Mouse (Mus musculus): ENCODE measurements at regions not wholly inside any gene's neighbourhood (a gene's known extent, or its start where the extent isn't known, plus 50 kb on each side); places are given as distances from the start of the nearest gene placed in this dataset.

DNA sequence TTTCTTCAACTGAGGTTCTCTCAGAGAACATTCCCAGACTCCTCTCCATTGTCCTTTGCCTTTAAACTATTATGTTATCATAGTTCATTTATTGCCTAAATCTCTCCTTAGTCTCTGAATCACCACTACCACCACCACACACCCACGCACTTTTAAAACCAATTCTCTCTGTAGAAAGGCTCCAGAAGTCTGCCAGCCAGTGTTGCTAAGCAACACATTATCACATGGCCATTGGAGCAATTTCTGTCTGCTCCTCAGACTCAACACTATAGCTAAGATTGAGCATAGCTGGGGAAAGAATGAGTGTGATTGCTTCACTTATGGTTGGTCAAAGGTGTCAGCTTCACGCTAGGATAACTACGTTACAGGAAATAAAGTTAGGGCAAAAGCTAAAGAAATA lies 59.3 kb downstream of the Trap1a start:
- Histone ChIP-seq H3K27ac (replicated peaks; ENCODE audit: low read depth, low read length) (no peak overlapping the region), H3K4me1 (ENCODE audit: control insufficient read depth, insufficient read depth, low read length) (no peaks in the 10 kb centered on the region), H3K4me3 (replicated peaks; ENCODE audit: low read depth, low read length) (no peak overlapping the region), H3K36me3 (ENCODE audit: control insufficient read depth, insufficient read depth, low read length) (no peaks in the 10 kb centered on the region), H3K4me2 (ENCODE audit: low read length) (no peak overlapping the region), H3K9ac (replicated peaks; ENCODE audit: low read length) (no peak overlapping the region), H3K27me3 (ENCODE audit: control insufficient read depth, insufficient read depth, low read length) (no peaks in the 10 kb centered on the region), H3K9me3 (ENCODE audit: control insufficient read depth, low read length) (no peaks in the 10 kb centered on the region)
- ATAC-seq (ENCODE audit: low FRiP score, low TSS enrichment) (no peak), DNase-seq (peak; percentile 51)
- WGBS: 53% methylated on average over 3 of the region's 3 CpGs

DNA sequence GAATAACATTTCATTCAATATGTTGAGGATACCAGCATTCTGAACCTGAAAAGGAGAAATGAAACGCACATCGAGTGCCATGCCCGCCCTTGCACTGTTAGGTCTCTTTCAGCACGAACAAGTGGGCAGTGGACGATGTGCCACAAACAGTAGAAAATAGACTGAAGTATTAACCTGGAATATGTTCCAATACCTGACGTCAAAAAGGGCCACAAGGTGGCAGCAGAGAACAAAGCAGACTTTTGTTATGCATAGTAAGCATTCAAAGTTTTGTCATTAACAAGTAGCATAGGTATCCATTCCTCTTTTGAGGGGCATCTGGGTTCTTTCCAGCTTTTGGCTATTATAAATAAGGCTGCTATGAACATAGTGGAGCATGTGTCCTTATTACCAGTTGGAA lies 63.5 kb upstream of the D330045A20Rik start:
- Histone ChIP-seq H3K4me2 (ENCODE audit: low read length) (no peak overlapping the region), H3K9ac (replicated peaks; ENCODE audit: low read length) (no peak overlapping the region), H3K27me3 (ENCODE audit: control insufficient read depth, insufficient read depth, low read length) (no peaks in the 10 kb centered on the region), H3K4me3 (replicated peaks; ENCODE audit: low read depth, low read length) (no peak overlapping the region), H3K9me3 (ENCODE audit: control insufficient read depth, low read length) (no peaks in the 10 kb centered on the region), H3K4me1 (ENCODE audit: control insufficient read depth, insufficient read depth, low read length) (no peaks in the 10 kb centered on the region), H3K27ac (replicated peaks; ENCODE audit: low read depth, low read length) (no peak overlapping the region), H3K36me3 (ENCODE audit: control insufficient read depth, insufficient read depth, low read length) (no peaks in the 10 kb centered on the region)
- no peak for ATAC-seq (ENCODE audit: low FRiP score, low TSS enrichment)
- 71% methylated on average over 6 of the region's 6 CpGs for WGBS
- peak; percentile 86 for DNase-seq

DNA sequence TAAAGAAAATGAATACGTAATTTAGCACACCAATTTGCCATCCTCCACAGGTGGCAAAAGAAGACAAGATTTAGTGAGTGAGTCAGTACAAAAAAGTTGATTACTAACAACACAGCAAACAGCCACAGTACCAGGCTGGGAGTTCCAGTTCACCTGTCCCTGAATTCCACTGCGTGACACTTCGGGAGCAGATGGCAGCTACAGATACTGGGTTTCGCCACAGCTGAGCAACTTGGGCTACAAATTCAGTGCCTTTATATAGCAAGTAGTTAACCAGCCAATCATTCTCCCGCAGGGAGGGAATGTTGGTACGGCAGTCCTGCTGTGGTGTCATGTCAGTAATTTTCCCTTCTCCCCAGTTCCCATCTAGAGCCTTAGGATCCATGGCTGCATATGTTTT lies 60.3 kb upstream of the D330045A20Rik start:
- DNase-seq (no peak), ATAC-seq (ENCODE audit: low FRiP score, low TSS enrichment) (no peak)
- Histone ChIP-seq H3K9me3 (ENCODE audit: control insufficient read depth, low read length) (no peaks in the 10 kb centered on the region), H3K4me3 (replicated peaks; ENCODE audit: low read depth, low read length) (no peak overlapping the region), H3K27me3 (ENCODE audit: control insufficient read depth, insufficient read depth, low read length) (no peaks in the 10 kb centered on the region), H3K4me2 (ENCODE audit: low read length) (no peak overlapping the region), H3K27ac (replicated peaks; ENCODE audit: low read depth, low read length) (no peak overlapping the region), H3K36me3 (ENCODE audit: control insufficient read depth, insufficient read depth, low read length) (no peaks in the 10 kb centered on the region), H3K9ac (replicated peaks; ENCODE audit: low read length) (no peak overlapping the region), H3K4me1 (ENCODE audit: control insufficient read depth, insufficient read depth, low read length) (no peaks in the 10 kb centered on the region)
- 88% methylated on average over 6 of the region's 6 CpGs for WGBS

DNA sequence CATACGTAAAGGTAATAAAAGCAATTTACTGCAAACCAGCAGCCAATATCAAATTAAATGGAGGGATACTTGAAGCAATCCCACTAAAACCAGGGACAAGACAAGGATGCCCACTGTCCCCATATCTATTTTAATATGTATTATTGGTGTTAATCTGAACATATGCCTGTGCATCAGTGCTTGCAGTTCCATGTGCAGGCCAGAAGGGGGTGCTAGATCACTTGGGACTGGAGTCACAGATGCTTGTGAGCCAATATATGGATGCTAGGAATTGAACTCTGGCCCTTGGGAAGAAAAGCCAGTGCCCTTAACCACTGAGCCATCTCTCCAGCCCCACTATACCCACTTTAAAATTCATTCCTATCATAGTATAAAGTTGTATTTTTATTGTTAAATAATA lies 55.9 kb upstream of the D330045A20Rik start:
- no peaks in the 10 kb centered on the region for H3K4me1 ChIP-seq (ENCODE audit: control insufficient read depth, insufficient read depth, low read length)
- no peaks in the 10 kb centered on the region for H3K27me3 ChIP-seq (ENCODE audit: control insufficient read depth, insufficient read depth, low read length)
- no peak overlapping the region for H3K9ac ChIP-seq (replicated peaks; ENCODE audit: low read length)
- H3K27ac ChIP-seq (replicated peaks; ENCODE audit: low read depth, low read length): no peak overlapping the region
- H3K9me3 ChIP-seq (ENCODE audit: control insufficient read depth, low read length): no peaks in the 10 kb centered on the region
- no peaks in the 10 kb centered on the region for H3K36me3 ChIP-seq (ENCODE audit: control insufficient read depth, insufficient read depth, low read length)
- no peak overlapping the region for H3K4me3 ChIP-seq (replicated peaks; ENCODE audit: low read depth, low read length)
- DNase-seq: no peak
- WGBS: 92% methylated on average over 1 of the region's 1 CpGs
- no peak for ATAC-seq (ENCODE audit: low FRiP score, low TSS enrichment)
- H3K4me2 ChIP-seq (ENCODE audit: low read length): no peak overlapping the region

Data from midbrain, embryonic 14.5 days (tissue).